8 mouse cellular contexts compared by ENCODE assay signal in genomic region chr2:61814548-61815473, GRCm38 (mm10). TPM values are rescaled to one million over a fixed set of nuclear protein-coding genes. Genes with fewer than 3 reads are reported as not detected.
DNase-seq lines count a peak whose midpoint lies in the region; ATAC-seq and TF ChIP-seq lines count a peak whose summit lies in the region.

No protein-coding gene starts in this region.

- DNase-seq in gastrocnemius, postnatal 14 days, result peak; percentile 17
- DNase-seq in gastrocnemius, postnatal 36 days, result no peak
- DNase-seq in embryo, embryonic 9.5 days (ENCODE audit: extremely low spot score), result peak; percentile 71
- DNase-seq in right cerebral cortex, postnatal 10 days (ENCODE audit: low spot score in 2 of 2), result peak; percentile 52 to 61
- no peak for DNase-seq in urinary bladder, postnatal 14 days (ENCODE audit: low spot score)

- TF ChIP-seq EP300 in ES-Bruce4 (IDR thresholded peaks at IDR 0.05; ENCODE audit: insufficient read depth, low read depth, low read length), result no peak

- H3K36me3 ChIP-seq in ES-Bruce4 (ENCODE audit: control insufficient read depth, insufficient read depth, low read length, poor library complexity, severe bottlenecking), result no peaks in the 10 kb centered on the region
- no peaks in the 10 kb centered on the region for H3K36me3 ChIP-seq in hindbrain, embryonic 13.5 days
- no peaks in the 10 kb centered on the region for H3K36me3 ChIP-seq in liver, embryonic 12.5 days

- H3K9ac ChIP-seq in ES-Bruce4 (ENCODE audit: low read depth, poor library complexity, severe bottlenecking), result no peak overlapping the region
- H3K9ac ChIP-seq in hindbrain, embryonic 13.5 days, result peak overlapping the region; percentile 78
- no peak overlapping the region for H3K9ac ChIP-seq in liver, embryonic 12.5 days

- ATAC-seq in hindbrain, embryonic 13.5 days (ENCODE audit: low FRiP score), result peak; percentile 87
- ATAC-seq in liver, embryonic 12.5 days, result no peak

- H3K27me3 ChIP-seq in ES-Bruce4 (ENCODE audit: control insufficient read depth, insufficient read depth, low read length, poor library complexity, severe bottlenecking), result peaks cover 18% of the 10 kb centered on the region
- peaks cover 68% of the 10 kb centered on the region for H3K27me3 ChIP-seq in hindbrain, embryonic 13.5 days
- H3K27me3 ChIP-seq in liver, embryonic 12.5 days (replicated peaks), result peaks cover 78% of the 10 kb centered on the region

- H3K4me3 ChIP-seq in ES-Bruce4 (ENCODE audit: low read depth, low read length), result no peak overlapping the region
- peak overlapping the region; percentile 47 for H3K4me3 ChIP-seq in hindbrain, embryonic 13.5 days
- H3K4me3 ChIP-seq in liver, embryonic 12.5 days, result peak overlapping the region; percentile 42

- H3K27ac ChIP-seq in ES-Bruce4 (ENCODE audit: insufficient read depth, low read length), result no peak overlapping the region
- peak overlapping the region; percentile 80 for H3K27ac ChIP-seq in hindbrain, embryonic 13.5 days
- H3K27ac ChIP-seq in liver, embryonic 12.5 days, result no peak overlapping the region

- 3% methylated on average over 22 of the region's 50 CpGs for whole genome bisulfite sequencing in hindbrain, embryonic 13.5 days
- WGBS in liver, embryonic 12.5 days (ENCODE audit: insufficient replicate concordance), result 4% methylated on average over 39 of the region's 50 CpGs

- no peaks in the 10 kb centered on the region; the same call in 1 of the 2 replicates for H3K9me3 ChIP-seq in ES-Bruce4 (replicated peaks; ENCODE audit: control insufficient read depth, insufficient read depth, low read length, poor library complexity, severe bottlenecking)
- no peaks in the 10 kb centered on the region for H3K9me3 ChIP-seq in hindbrain, embryonic 13.5 days
- no peaks in the 10 kb centered on the region for H3K9me3 ChIP-seq in liver, embryonic 12.5 days (replicated peaks)

- intact Hi-C loops in gastrocnemius, postnatal 14 days (cut with DNase I; ENCODE audit: low total_unique reads), result no loop called here
- intact Hi-C loops in gastrocnemius, postnatal 36 days (cut with DNase I), result loop anchor here (10.0 kb wide), 1 partner anchor 150 kb away; no protein-coding TSS in a partner anchor

- peak overlapping the region; percentile 83 for H3K4me2 ChIP-seq in hindbrain, embryonic 13.5 days
- peak overlapping the region; percentile 59 for H3K4me2 ChIP-seq in liver, embryonic 12.5 days

- H3K4me1 ChIP-seq in ES-Bruce4 (ENCODE audit: control insufficient read depth, insufficient read depth, low read length), result no peaks in the 10 kb centered on the region
- peaks cover 20% of the 10 kb centered on the region for H3K4me1 ChIP-seq in hindbrain, embryonic 13.5 days (replicated peaks)
- H3K4me1 ChIP-seq in liver, embryonic 12.5 days, result peaks cover 24% of the 10 kb centered on the region

- TF ChIP-seq POLR2A in ES-Bruce4 (IDR thresholded peaks at IDR 0.05; ENCODE audit: insufficient read depth, low read length), result no peak

- peak; percentile 11 for TF ChIP-seq CTCF in ES-Bruce4 (IDR thresholded peaks at IDR 0.05; ENCODE audit: low read depth, low read length)

RNA-seq across cellular contexts. Expression of gene Tbr1, which starts 12.1 kb away (rescaled TPM):
- total RNA-seq in gastrocnemius, postnatal 14 days (2021), result under 1 TPM in 1 of 2 experiments, not detected in 1; 0.10 TPM
- not detected for total RNA-seq in gastrocnemius, postnatal 36 days (2021)
- not detected in 2 replicates for polyA plus RNA-seq in ES-Bruce4 (2011; ENCODE audit: insufficient read depth, insufficient read length, low read depth, missing spikeins)
- 0.60 and 0.83 TPM in 2 replicates for polyA plus RNA-seq in hindbrain, embryonic 13.5 days (2015; fragmentation: Nextera tagmentation; extraction: Ambion mirVana)
- polyA plus RNA-seq in liver, embryonic 12.5 days (2016; fragmentation: Nextera tagmentation; extraction: Ambion mirVana), result not detected in 2 replicates

Comparison
In these comparisons a context has a peak if more than half of its experiments do, and no peak if none do; other contexts are left out.
1. DNase-seq: peak in gastrocnemius, postnatal 14 days (single experiment), embryo, embryonic 9.5 days (single experiment) and right cerebral cortex, postnatal 10 days (2 of 2); none in gastrocnemius, postnatal 36 days (0 of 2) and urinary bladder, postnatal 14 days (single experiment).